In the genomic region with DNA sequence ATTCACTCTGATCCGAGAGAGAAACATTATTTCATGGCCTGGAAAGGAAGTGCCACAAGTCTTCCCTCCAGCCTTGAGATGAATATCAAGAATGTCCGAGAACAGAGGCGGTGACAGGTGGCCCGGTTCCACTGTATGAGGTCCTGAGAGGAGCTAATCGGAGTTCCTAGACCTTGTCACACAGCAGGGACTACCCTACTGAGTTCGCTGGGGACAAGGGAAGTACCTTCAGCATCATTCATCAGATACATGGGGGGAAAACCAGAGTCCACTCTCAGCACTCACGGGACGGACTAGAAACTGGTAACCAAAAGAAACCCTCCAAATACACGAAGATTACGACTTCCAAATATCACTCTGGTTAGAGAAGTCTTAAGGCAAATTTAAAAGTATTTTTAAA, we compare ENCODE assay signal across 21 mouse cellular contexts. TPM values are rescaled to one million over a fixed set of nuclear protein-coding genes. Genes with fewer than 3 reads are reported as not detected.
DNase-seq lines count a peak whose midpoint lies in the region; ATAC-seq and TF ChIP-seq lines count a peak whose summit lies in the region.
"Had no signal": no experiment of that assay in that cellular context is flagged by ENCODE, and none has a peak within 500 bp of the region (broad histone marks: within the 10 kb centered on the region; RNA-seq: fewer than 3 reads in every experiment).

No protein-coding gene starts in this region.

- no peak for TF ChIP-seq CTCF in lung, embryonic 14.5 days (IDR thresholded peaks at IDR 0.05; ENCODE audit: low read depth)

- ATAC-seq in heart, embryonic 15.5 days (replicated peaks; ENCODE audit: insufficient number of reproducible peaks, insufficient read depth, low FRiP score, low read depth) = no peak
- ATAC-seq in lung, embryonic 14.5 days (ENCODE audit: insufficient read depth) = no peak
- no peak for ATAC-seq in liver, embryonic 16.5 days (ENCODE audit: low read depth)
- ATAC-seq: forebrain, embryonic 14.5 days had no signal

- no peaks in the 10 kb centered on the region for H3K27me3 ChIP-seq in heart, embryonic 15.5 days
- H3K27me3 ChIP-seq in lung, embryonic 14.5 days (ENCODE audit: insufficient read depth, low read length) = no peaks in the 10 kb centered on the region
- no peaks in the 10 kb centered on the region for H3K27me3 ChIP-seq in liver, embryonic 16.5 days (ENCODE audit: control insufficient read depth, insufficient read depth, low read depth, low read length)
- H3K27me3 ChIP-seq: embryonic facial prominence, embryonic 15.5 days; limb, embryonic 15.5 days had no signal

- intact Hi-C loops in heart, postnatal 10 days (cut with DNase I) = loop anchor here (5.0 kb wide), 1 partner anchor 127 kb away; no protein-coding TSS in a partner anchor

- H3K9me3 ChIP-seq in heart, embryonic 15.5 days (replicated peaks) = no peaks in the 10 kb centered on the region
- no peaks in the 10 kb centered on the region for H3K9me3 ChIP-seq in lung, embryonic 14.5 days (ENCODE audit: low read depth, low read length)
- H3K9me3 ChIP-seq in liver, embryonic 16.5 days (replicated peaks; ENCODE audit: control insufficient read depth, low read length) = no peaks in the 10 kb centered on the region
- H3K9me3 ChIP-seq: embryonic facial prominence, embryonic 15.5 days; limb, embryonic 15.5 days had no signal

- H3K4me1 ChIP-seq in heart, embryonic 15.5 days (replicated peaks) = peaks cover 25% of the 10 kb centered on the region
- H3K4me1 ChIP-seq in lung, embryonic 14.5 days (ENCODE audit: insufficient read depth) = no peaks in the 10 kb centered on the region
- no peaks in the 10 kb centered on the region; the same call in 1 of the 2 replicates for H3K4me1 ChIP-seq in liver, embryonic 16.5 days (ENCODE audit: control insufficient read depth, low read depth, low read length)
- H3K4me1 ChIP-seq: embryonic facial prominence, embryonic 15.5 days had no signal

- H3K9ac ChIP-seq in heart, embryonic 15.5 days = no peak overlapping the region
- H3K9ac ChIP-seq in lung, embryonic 14.5 days = no peak overlapping the region
- H3K9ac ChIP-seq in liver, embryonic 16.5 days (ENCODE audit: low read depth, low read length) = no peak overlapping the region
- H3K9ac ChIP-seq: embryonic facial prominence, embryonic 15.5 days; limb, embryonic 15.5 days had no signal

- DNase-seq in heart, postnatal 10 days = no peak
- DNase-seq in lung, embryonic 14.5 days = no peak
- DNase-seq in lung, postnatal 14 days = no peak
- DNase-seq in B cell, adult 2 months = peak; percentile 70
- no peak for DNase-seq in adrenal gland, adult 8-10 months
- DNase-seq in adrenal gland, postnatal 36 days = no peak
- DNase-seq: cerebellum, adult 18-20 months; kidney, adult 18-20 months had no signal

- H3K4me3 ChIP-seq in heart, embryonic 15.5 days = no peak overlapping the region
- H3K4me3 ChIP-seq in lung, embryonic 14.5 days (ENCODE audit: low read depth, low read length) = no peak overlapping the region
- H3K4me3 ChIP-seq in liver, embryonic 16.5 days (ENCODE audit: low read depth, low read length) = no peak overlapping the region
- H3K4me3 ChIP-seq: embryonic facial prominence, embryonic 15.5 days; layer of hippocampus, adult 2 months; limb, embryonic 15.5 days; myocyte had no signal

- H3K36me3 ChIP-seq in heart, embryonic 15.5 days = peaks cover 16% of the 10 kb centered on the region
- peaks cover 34% of the 10 kb centered on the region; the same call in 1 of the 2 replicates for H3K36me3 ChIP-seq in lung, embryonic 14.5 days (ENCODE audit: insufficient read depth)
- no peaks in the 10 kb centered on the region; the same call in 1 of the 2 replicates for H3K36me3 ChIP-seq in liver, embryonic 16.5 days (ENCODE audit: control insufficient read depth, insufficient read depth)

- peak overlapping the region; percentile 26; the same call in 1 of the 2 replicates for H3K4me2 ChIP-seq in heart, embryonic 15.5 days
- H3K4me2 ChIP-seq in lung, embryonic 14.5 days = no peak overlapping the region
- H3K4me2 ChIP-seq in liver, embryonic 16.5 days (ENCODE audit: low read depth, low read length) = peak overlapping the region; percentile 14
- H3K4me2 ChIP-seq: embryonic facial prominence, embryonic 15.5 days; limb, embryonic 15.5 days; midbrain, embryonic 11.5 days had no signal

- WGBS in heart, embryonic 15.5 days = 71% methylated on average over 10 of the region's 10 CpGs
- 76% methylated on average over 10 of the region's 10 CpGs for WGBS in lung, embryonic 14.5 days
- 34% methylated on average over 10 of the region's 10 CpGs for WGBS in liver, embryonic 16.5 days (ENCODE audit: insufficient replicate concordance)

- H3K27ac ChIP-seq in heart, embryonic 15.5 days = peak overlapping the region; percentile 13; the same call in 1 of the 2 replicates
- H3K27ac ChIP-seq in lung, embryonic 14.5 days (ENCODE audit: low read depth) = 0 out of 2 replicates have a peak overlapping the region, but pooled peaks have one; percentile 18
- H3K27ac ChIP-seq in liver, embryonic 16.5 days (ENCODE audit: low read length) = peak overlapping the region; percentile 32; the same call in 1 of the 2 replicates
- H3K27ac ChIP-seq: embryonic facial prominence, embryonic 15.5 days; layer of hippocampus, adult 2 months; limb, embryonic 15.5 days had no signal

RNA-seq across cellular contexts. Expression of gene 1700029H14Rik, which starts 38.5 kb away (rescaled TPM):
- not detected in 2 replicates for polyA plus RNA-seq in heart, embryonic 15.5 days (2015; fragmentation: Nextera tagmentation; extraction: Ambion mirVana)
- not detected for total RNA-seq in heart, postnatal 10 days (2021)
- polyA plus RNA-seq in lung, embryonic 14.5 days (2014; fragmentation: Nextera tagmentation; extraction: Ambion mirVana) = not detected in 2 replicates
- polyA plus RNA-seq in liver, embryonic 16.5 days (2015; fragmentation: Nextera tagmentation; extraction: Ambion mirVana) = not detected in 2 replicates
- not detected for total RNA-seq in adrenal gland, adult 8-10 months (2022)
- total RNA-seq in adrenal gland, postnatal 36 days (2021) = not detected
- total RNA-seq: common myeloid progenitor, adult 5-6 weeks; heart, adult 8-10 months; layer of hippocampus, adult 2 months; left cerebral cortex, adult 8-10 months; MEL had no signal
- polyA plus RNA-seq: embryonic facial prominence, embryonic 15.5 days; forebrain, embryonic 14.5 days; hindbrain, embryonic 11.5 days; limb, embryonic 15.5 days; midbrain, embryonic 11.5 days; myocyte had no signal

Comparison
In these comparisons a context has a peak if more than half of its experiments do, and no peak if none do; other contexts are left out.
1. DNase-seq: peak in B cell, adult 2 months (2 of 2); none in heart, postnatal 10 days (0 of 2), lung, embryonic 14.5 days (single experiment), lung, postnatal 14 days (single experiment), adrenal gland, adult 8-10 months (single experiment) and adrenal gland, postnatal 36 days (0 of 2).
2. Peak in every context shown above with its lines, with median percentiles within 50 percentile points of each other: H3K27ac ChIP-seq.